8 mouse cellular contexts compared by ENCODE assay signal in genomic region chr15:97782749-97783105, GRCm38 (mm10). TPM values are rescaled to one million over a fixed set of nuclear protein-coding genes. Genes with fewer than 3 reads are reported as not detected.
DNase-seq lines count a peak whose midpoint lies in the region; ATAC-seq and TF ChIP-seq lines count a peak whose summit lies in the region.

No protein-coding gene starts in this region.

- no peak for TF ChIP-seq POLR2A in bone marrow, adult 2 months (IDR thresholded peaks at IDR 0.05; ENCODE audit: borderline replicate concordance, control insufficient read depth, low read depth, low read length)
- TF ChIP-seq POLR2A in lung, adult 2 months (IDR thresholded peaks at IDR 0.05; ENCODE audit: borderline replicate concordance, extremely low read depth, low read depth, low read length): no peak

- TF ChIP-seq CTCF in bone marrow, adult 2 months (IDR thresholded peaks at IDR 0.05; ENCODE audit: control insufficient read depth, insufficient read depth, low read length): peak; percentile 88
- TF ChIP-seq CTCF in lung, adult 2 months (IDR thresholded peaks at IDR 0.05; ENCODE audit: insufficient read depth, low read length): peak; percentile 74

- intact Hi-C loops in left cerebral cortex, postnatal 14 days (cut with DNase I): loop anchor here (5.0 kb wide), 1 partner anchor 170 kb away; no protein-coding TSS in a partner anchor
- intact Hi-C loops in gastrocnemius, postnatal 36 days (cut with DNase I): loop anchor here (1.0 kb wide), 1 partner anchor 68 kb away; no protein-coding TSS in a partner anchor

- DNase-seq in left cerebral cortex, postnatal 14 days (ENCODE audit: low spot score in 2 of 2): peak; percentile 50 to 70
- no peak for DNase-seq in left cerebral cortex, adult 9 months (ENCODE audit: low spot score in 2 of 2)
- peak; percentile 72 to 75 for DNase-seq in gastrocnemius, postnatal 36 days
- DNase-seq in lung, adult 2 months: peak; percentile 76
- DNase-seq in ovary, postnatal 10 days (ENCODE audit: low spot score): peak; percentile 53
- peak; percentile 66 for DNase-seq in urinary bladder, adult 2 months (ENCODE audit: low spot score)

- peak overlapping the region; percentile 30; the same call in 1 of the 2 replicates for H3K27ac ChIP-seq in bone marrow, adult 2 months (ENCODE audit: control insufficient read depth, insufficient read depth, low read depth, low read length, poor library complexity)

- peak; percentile 31 for ATAC-seq in inflammation-experienced regulatory T-cells, adult 6 months

- WGBS in bone marrow, adult 2 months: 4% methylated on average over 9 of the region's 9 CpGs
- WGBS in lung, adult 2 months: 5% methylated on average over 9 of the region's 9 CpGs

- H3K4me3 ChIP-seq in bone marrow, adult 2 months (replicated peaks; ENCODE audit: control insufficient read depth, low read depth, low read length): no peak overlapping the region
- H3K4me3 ChIP-seq in lung, adult 2 months (replicated peaks; ENCODE audit: extremely low read depth, low read depth, low read length): peak overlapping the region; percentile 41

- H3K4me1 ChIP-seq in bone marrow, adult 2 months (ENCODE audit: control insufficient read depth, insufficient read depth, low read length): peaks cover 10% of the 10 kb centered on the region
- peaks cover 39% of the 10 kb centered on the region for H3K4me1 ChIP-seq in lung, adult 2 months (ENCODE audit: control insufficient read depth, insufficient read depth, low read length)

RNA-seq across cellular contexts. Expression of gene Slc48a1, which starts 4.4 kb away (rescaled TPM):
- 100 to 1,000 TPM; 157 to 169 TPM for total RNA-seq in left cerebral cortex, postnatal 14 days (2021)
- 62.3 and 67.5 TPM in 2 replicates for polyA plus RNA-seq in bone marrow, adult 2 months (2011; ENCODE audit: insufficient read depth, insufficient read length, low replicate concordance, missing spikeins)
- 10 to 100 TPM; 44.8 to 46.2 TPM for total RNA-seq in gastrocnemius, postnatal 36 days (2021)
- 10 to 100 TPM; 30.1 to 34.1 (median 30.8) TPM for polyA plus RNA-seq in inflammation-experienced regulatory T-cells, adult 6 months (2017; shearing (Covaris generic))
- 158 and 174 TPM in 2 replicates for polyA plus RNA-seq in lung, adult 2 months (2012; rRNA removed)
- 72.4 and 91.1 TPM in 2 replicates for polyA plus RNA-seq in urinary bladder, adult 2 months (2012; rRNA removed)

RNA-seq across cellular contexts. Expression of gene Rapgef3, which starts 15.0 kb away (rescaled TPM):
- 10 to 100 TPM; 28.9 to 36.7 TPM for total RNA-seq in left cerebral cortex, postnatal 14 days (2021)
- 15.3 and 17.0 TPM in 2 replicates for polyA plus RNA-seq in bone marrow, adult 2 months (2011; ENCODE audit: insufficient read depth, insufficient read length, low replicate concordance, missing spikeins)
- 1 to 10 TPM; 5.1 to 7.7 TPM for total RNA-seq in gastrocnemius, postnatal 36 days (2021)
- polyA plus RNA-seq in inflammation-experienced regulatory T-cells, adult 6 months (2017; shearing (Covaris generic)): not detected
- 94.2 and 133 TPM in 2 replicates for polyA plus RNA-seq in lung, adult 2 months (2012; rRNA removed)
- 17.8 and 19.2 TPM in 2 replicates for polyA plus RNA-seq in urinary bladder, adult 2 months (2012; rRNA removed)

RNA-seq across cellular contexts. Expression of gene Endou, which starts 51.6 kb away (rescaled TPM):
- total RNA-seq in left cerebral cortex, postnatal 14 days (2021): under 1 TPM; 0.94 to 0.97 TPM
- polyA plus RNA-seq in bone marrow, adult 2 months (2011; ENCODE audit: insufficient read depth, insufficient read length, low replicate concordance, missing spikeins): 2.3 and 7.3 TPM in 2 replicates
- under 1 TPM; 0.44 to 0.77 TPM for total RNA-seq in gastrocnemius, postnatal 36 days (2021)
- not detected for polyA plus RNA-seq in inflammation-experienced regulatory T-cells, adult 6 months (2017; shearing (Covaris generic))
- polyA plus RNA-seq in lung, adult 2 months (2012; rRNA removed): 4.0 and 18.9 TPM in 2 replicates
- polyA plus RNA-seq in urinary bladder, adult 2 months (2012; rRNA removed): 1.7 and 2.1 TPM in 2 replicates

Comparison
In these comparisons a context has a peak if more than half of its experiments do, and no peak if none do; other contexts are left out.
1. DNase-seq: peak in left cerebral cortex, postnatal 14 days (2 of 2), gastrocnemius, postnatal 36 days (2 of 2), lung, adult 2 months (single experiment), ovary, postnatal 10 days (single experiment) and urinary bladder, adult 2 months (single experiment); none in left cerebral cortex, adult 9 months (0 of 2).
2. RNA of gene Rapgef3, which starts 15.0 kb away (polyA plus RNA-seq): 94.2 to 133 TPM in lung, adult 2 months, 17.8 to 19.2 TPM in urinary bladder, adult 2 months and 15.3 to 17.0 TPM in bone marrow, adult 2 months; not detected in inflammation-experienced regulatory T-cells, adult 6 months; every median in the first group is over 10 times any median in the second.